In genomic region chr1:52817813-52818147, GRCm38 (mm10) we compare ENCODE assay signal across 8 mouse cellular contexts. TPM values are rescaled to one million over a fixed set of nuclear protein-coding genes. Genes with fewer than 3 reads are reported as not detected.
DNase-seq lines count a peak whose midpoint lies in the region; ATAC-seq and TF ChIP-seq lines count a peak whose summit lies in the region.

No protein-coding gene starts in this region.

- H3K79me2 ChIP-seq in heart, adult 2 months (replicated peaks; ENCODE audit: control insufficient read depth, insufficient read depth, low read length): peaks cover 3% of the 10 kb centered on the region; the same call in 1 of the 2 replicates

- H3K4me1 ChIP-seq in heart, adult 2 months (ENCODE audit: control insufficient read depth, insufficient read depth, low read length): peaks cover 8% of the 10 kb centered on the region
- peaks cover 7% of the 10 kb centered on the region for H3K4me1 ChIP-seq in thymus, adult 2 months (replicated peaks; ENCODE audit: control insufficient read depth, insufficient read depth, low read length)
- H3K4me1 ChIP-seq in liver, embryonic 15.5 days (replicated peaks): peaks cover 14% of the 10 kb centered on the region

- peak overlapping the region; percentile 93 for H3K9ac ChIP-seq in heart, adult 2 months (ENCODE audit: low read depth, low read length)
- no peak overlapping the region for H3K9ac ChIP-seq in liver, embryonic 15.5 days

- H3K4me2 ChIP-seq in liver, embryonic 15.5 days: peak overlapping the region; percentile 83

- peaks cover 4% of the 10 kb centered on the region; the same call in 1 of the 2 replicates for H3K36me3 ChIP-seq in heart, adult 2 months (ENCODE audit: control insufficient read depth, insufficient read depth, low read length)
- H3K36me3 ChIP-seq in thymus, adult 2 months (ENCODE audit: control insufficient read depth, insufficient read depth, low read length): no peaks in the 10 kb centered on the region
- H3K36me3 ChIP-seq in liver, embryonic 15.5 days (replicated peaks): no peaks in the 10 kb centered on the region

- H3K27ac ChIP-seq in heart, adult 2 months: peak overlapping the region; percentile 85
- H3K27ac ChIP-seq in thymus, adult 2 months (ENCODE audit: control insufficient read depth, insufficient read depth, low read length): no peak overlapping the region
- H3K27ac ChIP-seq in liver, embryonic 15.5 days (replicated peaks): no peak overlapping the region; the same call in 1 of the 2 replicates

- TF ChIP-seq EP300 in heart, adult 2 months (IDR thresholded peaks at IDR 0.05; ENCODE audit: insufficient read depth, low read depth, low read length): no peak

- TF ChIP-seq POLR2A in heart, adult 2 months (IDR thresholded peaks at IDR 0.05; ENCODE audit: insufficient read depth, low read depth, low read length): no peak
- TF ChIP-seq POLR2A in thymus, adult 2 months (IDR thresholded peaks at IDR 0.05; ENCODE audit: control insufficient read depth, extremely low read depth, insufficient read depth, low read length, poor library complexity): no peak

- intact Hi-C loops in heart, adult 2 months (cut with DNase I): loop anchor here (1.0 to 5.0 kb wide), 2 partner anchors 27 to 70 kb away; partner anchors contain the start of gene Hibch
- intact Hi-C loops in heart, postnatal 36 days (cut with DNase I): loop anchor here (1.0 to 10.0 kb wide), 3 partner anchors 17 to 313 kb away; partner anchors contain the start of genes Hibch and Nab1

- no peak for ATAC-seq in liver, embryonic 15.5 days (ENCODE audit: insufficient read depth)
- ATAC-seq in granulocyte monocyte progenitor cell, adult 5-6 weeks (replicated peaks; ENCODE audit: poor library complexity, severe bottlenecking): no peak

- DNase-seq in heart, adult 2 months: no peak
- DNase-seq in heart, postnatal 36 days: no peak
- DNase-seq in thymus, adult 2 months: no peak
- no peak for DNase-seq in thymus, postnatal 0 days (ENCODE audit: low spot score)
- no peak for DNase-seq in Muller cell, postnatal 12 days (ENCODE audit: inconsistent ontology term)
- DNase-seq in thymus, postnatal 36 days: no peak

- no peaks in the 10 kb centered on the region for H3K9me3 ChIP-seq in liver, embryonic 15.5 days (replicated peaks)

- no peaks in the 10 kb centered on the region for H3K27me3 ChIP-seq in heart, adult 2 months (ENCODE audit: control insufficient read depth, insufficient read depth, low read length)
- no peaks in the 10 kb centered on the region for H3K27me3 ChIP-seq in thymus, adult 2 months (ENCODE audit: control insufficient read depth, insufficient read depth, low read length)
- no peaks in the 10 kb centered on the region for H3K27me3 ChIP-seq in liver, embryonic 15.5 days

- TF ChIP-seq CTCF in heart, adult 2 months (IDR thresholded peaks at IDR 0.05): no peak
- no peak for TF ChIP-seq CTCF in thymus, adult 2 months (IDR thresholded peaks at IDR 0.05; ENCODE audit: borderline replicate concordance, control insufficient read depth, extremely low read depth, insufficient read depth, low read length, poor library complexity)

- peak overlapping the region; percentile 81 for H3K4me3 ChIP-seq in heart, adult 2 months
- H3K4me3 ChIP-seq in thymus, adult 2 months (ENCODE audit: control insufficient read depth, insufficient read depth, low read length): peak overlapping the region; percentile 84
- H3K4me3 ChIP-seq in liver, embryonic 15.5 days (replicated peaks): peak overlapping the region; percentile 62

- 6% methylated on average over 7 of the region's 7 CpGs for WGBS in heart, adult 2 months
- 9% methylated on average over 7 of the region's 7 CpGs for WGBS in thymus, adult 2 months
- WGBS in liver, embryonic 15.5 days (ENCODE audit: insufficient replicate concordance): 6% methylated on average over 7 of the region's 7 CpGs

RNA-seq across cellular contexts. Expression of gene Inpp1, which starts 0.3 kb away (rescaled TPM):
- total RNA-seq in heart, adult 2 months (2021): 10 to 100 TPM; 18.3 to 20.6 TPM
- 8.9 and 12.6 TPM in 2 replicates for polyA plus RNA-seq in heart, adult 2 months (2012; rRNA removed)
- 10 to 100 TPM; 17.4 to 17.7 TPM for total RNA-seq in heart, postnatal 36 days (2021)
- polyA plus RNA-seq in thymus, adult 2 months (2012; rRNA removed): 29.4 and 33.8 TPM in 2 replicates
- polyA plus RNA-seq in thymus, postnatal 0 days (2015; fragmentation: Nextera tagmentation; extraction: Ambion mirVana): 43.5 and 43.7 TPM in 2 replicates
- 5.2 and 5.8 TPM in 2 replicates for polyA plus RNA-seq in liver, embryonic 15.5 days (2015; fragmentation: Nextera tagmentation; extraction: Ambion mirVana)
- total RNA-seq in granulocyte monocyte progenitor cell, adult 5-6 weeks (2014; fragmentation: Nextera tagmentation): 10.3 and 12.8 TPM in 2 replicates
- total RNA-seq in granulocyte monocyte progenitor cell, adult 5-6 weeks (2017): 7.0 and 26.7 TPM in 2 replicates

RNA-seq across cellular contexts. Expression of gene Hibch, which starts 26.9 kb away (rescaled TPM):
- total RNA-seq in heart, adult 2 months (2021): 10 to 100 TPM; 70.5 to 86.8 TPM
- polyA plus RNA-seq in heart, adult 2 months (2012; rRNA removed): 52.8 and 76.2 TPM in 2 replicates
- 10 to 100 TPM; 77.8 to 88.4 TPM for total RNA-seq in heart, postnatal 36 days (2021)
- polyA plus RNA-seq in thymus, adult 2 months (2012; rRNA removed): 22.7 and 23.9 TPM in 2 replicates
- polyA plus RNA-seq in thymus, postnatal 0 days (2015; fragmentation: Nextera tagmentation; extraction: Ambion mirVana): 23.8 and 24.3 TPM in 2 replicates
- polyA plus RNA-seq in liver, embryonic 15.5 days (2015; fragmentation: Nextera tagmentation; extraction: Ambion mirVana): 13.8 and 15.9 TPM in 2 replicates
- 32.2 and 47.1 TPM in 2 replicates for total RNA-seq in granulocyte monocyte progenitor cell, adult 5-6 weeks (2014; fragmentation: Nextera tagmentation)
- 95.6 and 101 TPM in 2 replicates for total RNA-seq in granulocyte monocyte progenitor cell, adult 5-6 weeks (2017)
